Mouse (Mus musculus) testis, adult 2 months (tissue): ENCODE measurements around the gene Naa80.

Experiments used
- CTCF ChIP-seq: fragments of 200-500 bp; IDR thresholded peaks from 2 replicates; pipeline ENCODE4 v1.5.1; 2012; ENCODE audit warnings: low read depth, mild to moderate bottlenecking, inconsistent platforms, low read length, moderate library complexity; ENCODE audit not compliant: control insufficient read depth, insufficient read depth, insufficient replicate concordance
- POLR2A ChIP-seq: fragments of 200-500 bp; IDR thresholded peaks from 2 replicates; pipeline ENCODE4 v1.6.1; 2012; ENCODE audit warnings: low read depth, mild to moderate bottlenecking, inconsistent platforms, low read length, moderate library complexity; ENCODE audit not compliant: control insufficient read depth

DNA sequence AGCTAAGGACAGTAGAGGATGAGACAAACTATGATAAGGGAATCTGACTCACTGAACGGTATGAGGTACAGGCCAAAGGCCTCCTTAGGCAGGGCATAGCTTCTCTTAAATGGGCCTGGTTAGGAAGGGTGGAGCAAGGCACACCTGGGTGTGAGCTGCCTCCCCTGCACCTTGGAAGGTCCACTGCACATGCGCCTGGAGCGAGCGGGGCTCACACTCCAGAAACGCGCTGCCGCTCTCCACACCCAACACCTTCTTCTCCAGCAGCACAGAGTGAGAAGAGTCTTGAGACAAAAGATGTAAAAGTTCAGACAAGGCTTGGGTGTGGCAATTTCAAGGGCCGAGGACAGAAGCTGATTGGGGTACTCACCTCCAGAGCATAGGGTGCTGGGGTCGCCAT lies 20.7 kb downstream of the Naa80 start:
- TF ChIP-seq CTCF (no peak), POLR2A (no peak)
